Mouse (Mus musculus) gastrocnemius, adult 8-10 months (tissue): ENCODE results near the gene Wnt11. TPM values are rescaled to one million over a fixed set of nuclear protein-coding genes. Genes with fewer than 3 reads are reported as not detected.

ENCODE experiments used
- DNase-seq, 2 experiments: peaks; one replicate each; pipeline ENCODE4 v3.0.0; 2022; ENCODE audit warnings: low spot score in 2 of 2
- total RNA-seq, 4 experiments: library from RNA; stranded (reverse); gene quantifications; 2 replicates each; pipeline ENCODE4 v1.2.4; 2022

The Wnt11 gene
- total RNA-seq, result 1 to 10 TPM; 5.3 to 7.6 (median 5.9) TPM

DNA sequence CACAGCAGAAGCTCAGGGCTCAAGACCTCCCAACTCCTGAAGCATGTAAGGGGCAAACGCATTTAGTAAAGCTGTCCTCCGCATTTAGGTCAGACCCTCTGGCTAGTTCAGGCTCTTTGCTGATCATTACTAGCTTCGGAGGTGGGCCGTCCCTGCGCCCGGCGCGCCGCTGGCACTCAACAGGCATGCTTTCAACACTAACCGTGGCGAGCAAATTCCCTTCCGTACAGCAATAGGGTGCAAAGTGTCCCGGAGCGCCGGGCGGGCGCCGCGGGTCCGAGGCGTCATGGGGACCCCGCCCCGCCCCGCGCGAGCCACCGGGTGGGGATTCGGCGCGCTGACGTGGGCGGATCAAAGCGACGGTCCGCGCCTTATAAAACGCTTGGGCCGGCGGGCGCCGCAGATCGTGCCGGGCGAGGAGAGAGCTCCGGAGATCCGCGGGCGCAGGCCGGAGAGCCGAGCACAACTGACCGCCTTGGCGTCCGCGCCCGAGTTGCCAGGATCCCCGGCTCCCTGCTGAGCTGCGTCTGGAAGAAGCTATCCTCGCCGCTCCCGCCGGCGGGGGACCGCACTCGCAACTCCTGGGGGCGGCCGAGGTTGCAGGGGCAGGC is at the start of gene Wnt11:
Wnt11 (plus strand) TSS at position 402 of the 611 bp plus-strand sequence.
- peak; percentile 34 to 45 for DNase-seq

DNA sequence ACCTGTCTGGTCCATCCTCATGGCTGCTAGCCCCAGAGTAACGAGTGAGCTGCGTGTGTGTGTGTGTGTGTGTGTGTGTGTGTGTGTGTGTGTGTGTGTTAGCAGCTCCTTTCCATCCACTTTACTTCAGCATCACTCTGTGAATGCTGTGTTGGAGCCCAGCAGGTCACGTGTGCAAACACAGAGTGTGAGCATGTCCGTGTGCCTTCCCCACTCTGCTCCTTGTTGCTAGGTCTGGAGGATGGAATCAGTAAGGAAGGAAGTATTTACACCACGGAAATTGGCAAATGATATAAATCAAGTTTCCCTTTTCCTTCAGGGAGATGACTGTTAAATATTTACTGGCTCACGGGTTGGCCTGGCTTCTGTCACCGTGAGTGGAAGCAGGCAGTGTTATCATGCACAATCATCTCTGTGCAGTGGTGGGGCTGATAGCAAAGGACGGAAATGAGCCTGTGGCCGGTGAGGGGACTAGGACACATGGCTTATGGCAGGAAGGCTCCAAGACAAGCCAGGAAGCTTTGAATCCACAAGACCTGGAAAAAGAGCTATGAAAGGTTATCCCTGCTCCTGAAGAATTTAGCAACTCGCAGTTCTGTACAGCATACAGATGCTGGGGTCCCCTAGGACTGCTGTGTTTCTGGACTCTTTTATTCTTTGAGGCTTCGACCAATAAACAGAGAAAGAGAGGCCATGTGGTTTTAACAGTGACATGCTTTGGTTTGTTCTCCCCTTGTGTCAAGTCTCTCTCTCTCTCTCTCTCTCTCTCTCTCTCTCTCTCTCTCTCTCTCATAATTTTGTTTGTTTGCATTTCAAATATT is 47.9 kb upstream of the Wnt11 start:
- no peak for DNase-seq

DNA sequence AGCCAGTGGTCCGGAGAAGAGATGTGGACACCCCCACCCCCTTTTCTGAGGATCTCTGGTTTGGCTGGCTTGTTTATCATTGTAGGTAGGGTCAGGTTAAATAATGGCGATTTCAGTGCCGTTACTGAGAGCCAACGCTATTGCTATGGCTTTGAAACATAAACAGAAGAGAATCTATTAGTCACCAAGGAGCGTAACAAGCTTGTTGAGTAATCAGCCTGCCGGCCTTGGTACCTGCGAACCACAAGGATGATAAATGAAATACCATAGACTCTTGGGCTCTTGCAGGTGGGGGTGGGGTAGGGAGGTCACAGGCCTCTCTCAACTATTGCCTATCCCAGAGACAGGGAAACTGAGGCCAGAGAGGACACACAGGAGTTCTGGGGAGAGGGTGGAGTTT is 46.2 kb upstream of the Wnt11 start:
- no peak for DNase-seq

DNA sequence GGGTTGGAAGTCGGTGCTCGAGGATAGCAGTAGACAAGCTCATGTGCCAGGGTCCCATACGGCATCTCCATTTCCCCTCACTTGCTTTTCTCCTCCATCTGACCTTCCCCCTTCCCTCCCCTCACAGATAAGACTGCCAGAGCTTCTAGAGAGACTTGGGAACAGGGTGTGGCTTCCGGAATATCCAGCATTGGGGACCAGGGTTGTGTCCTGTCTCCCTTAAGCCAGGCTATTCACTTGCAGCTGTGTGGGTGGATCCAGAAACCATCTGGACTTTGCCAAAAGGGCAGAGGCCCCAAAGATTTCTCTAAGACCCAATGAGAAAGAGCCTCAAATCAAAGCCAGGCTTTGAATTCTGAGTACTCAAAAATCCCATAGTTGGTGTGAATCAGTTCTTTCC is 45.8 kb upstream of the Wnt11 start:
- peak in 1 of 2 experiments; percentile 23 for DNase-seq

DNA sequence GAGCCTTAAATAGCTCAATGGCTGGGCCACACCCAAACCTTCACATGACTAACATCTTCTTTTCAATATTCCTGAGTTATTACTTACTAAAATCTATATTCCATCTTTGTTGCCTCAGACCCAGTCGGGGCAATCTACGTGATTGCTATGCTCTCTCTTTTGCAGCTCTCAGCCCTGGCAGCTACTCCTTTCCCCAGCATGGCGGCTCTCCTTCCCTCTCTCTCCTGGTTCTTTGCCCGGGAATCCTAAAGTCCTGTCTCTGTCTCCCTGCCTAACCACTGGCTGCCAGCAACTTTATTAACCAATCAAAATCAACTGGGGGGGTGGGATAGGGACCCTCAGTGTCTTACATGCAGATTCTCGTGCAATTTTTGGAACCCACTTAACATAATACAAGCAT is 43.0 kb upstream of the Wnt11 start:
- DNase-seq, result no peak

DNA sequence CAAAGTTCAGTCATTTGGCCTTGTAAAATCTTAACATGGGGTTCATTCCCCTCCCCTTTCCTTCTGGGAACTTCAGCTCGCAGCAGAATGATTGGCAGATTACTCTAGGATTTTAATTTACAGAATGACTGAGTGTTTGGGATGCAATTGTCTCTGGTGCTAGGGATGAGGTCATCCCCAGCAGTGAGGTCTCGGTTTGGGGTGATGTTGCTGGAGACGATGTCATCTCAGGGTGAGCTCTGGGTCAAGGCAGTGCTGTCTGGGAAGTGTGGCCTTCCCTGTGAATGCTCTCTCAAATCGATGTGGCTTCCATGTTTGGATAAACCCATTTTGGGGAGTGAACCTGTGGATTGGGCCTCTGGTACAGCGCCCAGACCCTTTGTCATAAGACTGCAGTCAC is 41.1 kb upstream of the Wnt11 start:
- DNase-seq, result no peak

DNA sequence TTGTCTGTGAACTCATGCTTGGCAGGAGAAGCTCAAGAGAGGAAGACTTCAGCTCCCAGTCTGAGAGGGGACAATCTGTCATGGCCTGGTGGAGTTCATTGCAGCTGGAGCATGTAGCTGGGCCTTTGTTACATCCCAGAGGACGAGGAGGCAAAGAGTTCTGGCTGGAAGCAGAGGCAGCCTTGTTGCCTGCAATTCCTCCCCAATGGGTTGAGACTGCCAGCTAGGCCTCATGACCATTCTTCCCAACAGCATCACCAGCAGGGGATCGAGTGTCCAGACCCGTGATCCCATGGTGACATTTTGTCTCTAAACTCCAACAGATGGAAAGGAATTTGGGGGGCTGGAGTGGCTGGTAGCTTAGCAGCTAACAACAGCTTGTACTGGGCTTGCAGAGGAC is 40.5 kb upstream of the Wnt11 start:
- DNase-seq, result peak; percentile 23 to 45

DNA sequence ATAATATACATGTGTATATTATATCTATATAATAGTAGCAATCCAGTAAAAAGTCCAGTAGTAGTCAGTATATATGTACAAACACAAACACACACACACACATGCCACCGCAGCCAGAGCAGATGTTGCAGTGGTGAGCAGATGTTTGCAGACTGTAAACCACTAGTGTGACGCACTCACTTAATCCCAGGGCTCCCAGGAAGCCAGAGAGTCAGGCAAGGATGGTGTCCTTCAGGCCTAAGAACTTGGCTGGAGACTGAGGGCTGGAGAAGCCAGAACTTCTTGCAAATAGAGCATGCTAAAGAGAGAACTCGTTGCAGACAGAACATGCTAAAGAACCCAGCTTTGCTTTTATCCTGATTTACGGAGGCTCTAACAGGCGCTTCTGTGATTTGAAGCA is 39.3 kb upstream of the Wnt11 start:
- DNase-seq, result no peak

DNA sequence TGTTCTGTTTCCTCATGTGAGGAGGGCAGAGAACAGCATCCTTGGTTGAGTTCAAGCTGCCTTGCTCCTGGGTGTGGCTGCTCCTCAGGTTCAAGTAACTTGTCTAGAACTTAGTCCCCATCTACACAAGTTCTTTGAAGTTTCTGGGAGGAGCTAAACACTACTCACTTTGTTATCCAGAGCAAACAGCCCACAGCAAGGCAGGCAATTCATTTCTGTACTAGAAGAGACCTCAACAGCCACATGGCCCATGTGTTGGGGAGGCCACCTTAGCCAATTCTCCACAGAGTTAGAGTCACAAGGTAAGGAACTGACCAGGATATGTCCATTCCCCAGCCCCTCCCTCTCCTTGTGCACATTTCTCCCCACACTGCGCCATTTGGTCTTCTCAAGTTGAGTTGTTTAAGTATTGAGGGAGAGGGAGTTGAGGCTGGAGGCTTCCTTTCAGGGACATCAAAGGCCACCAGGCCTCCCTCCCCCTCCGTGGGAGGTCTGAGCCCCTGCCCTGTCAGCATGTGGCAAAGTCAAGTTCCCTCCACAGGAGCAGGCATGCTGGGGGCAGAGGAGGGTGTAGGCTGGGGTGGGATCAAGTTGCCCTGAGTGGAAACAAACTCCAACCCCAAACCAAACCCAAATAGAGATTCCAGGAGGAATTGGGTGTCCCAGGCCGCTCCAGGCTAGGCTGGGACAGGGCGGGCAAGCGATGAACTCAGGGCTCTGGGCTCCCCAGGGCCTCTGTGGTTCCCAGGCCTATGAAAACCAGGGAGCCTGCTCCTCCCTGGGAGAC is 37.4 kb upstream of the Wnt11 start:
- no peak for DNase-seq

DNA sequence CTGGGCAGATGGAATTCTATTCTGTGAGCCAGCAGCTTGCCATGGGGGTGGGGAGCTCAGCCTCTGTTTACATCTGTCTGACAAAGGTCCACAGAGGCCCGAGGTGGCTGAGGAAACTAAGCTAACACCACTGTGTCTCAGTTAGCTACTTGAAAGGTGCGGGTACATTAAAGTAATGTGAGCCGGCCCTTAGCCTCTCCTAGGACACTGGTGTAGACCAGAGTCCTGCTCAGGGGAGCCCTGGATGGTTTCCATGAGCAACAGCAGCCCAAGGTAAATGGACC is 36.8 kb upstream of the Wnt11 start:
- no peak for DNase-seq

DNA sequence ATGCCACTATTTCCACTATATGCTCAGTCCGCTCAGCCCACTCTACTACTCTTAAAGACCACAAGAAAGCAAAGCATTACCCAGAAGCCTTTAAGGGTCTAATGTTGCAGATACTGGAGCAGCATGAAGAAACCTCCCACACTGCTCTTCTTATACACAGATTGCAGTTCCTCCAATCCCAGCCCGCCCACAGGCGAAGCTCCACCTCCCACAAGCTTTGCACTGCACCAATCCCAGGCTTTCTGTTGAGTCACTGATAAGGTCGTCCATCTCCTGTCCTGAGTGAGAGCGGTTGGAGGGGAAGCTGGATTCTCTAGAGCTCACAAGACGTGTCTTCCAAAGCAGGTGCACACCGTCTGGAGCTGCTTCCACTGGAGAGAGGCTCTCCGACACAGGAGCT is 34.5 kb upstream of the Wnt11 start:
- DNase-seq, result no peak

DNA sequence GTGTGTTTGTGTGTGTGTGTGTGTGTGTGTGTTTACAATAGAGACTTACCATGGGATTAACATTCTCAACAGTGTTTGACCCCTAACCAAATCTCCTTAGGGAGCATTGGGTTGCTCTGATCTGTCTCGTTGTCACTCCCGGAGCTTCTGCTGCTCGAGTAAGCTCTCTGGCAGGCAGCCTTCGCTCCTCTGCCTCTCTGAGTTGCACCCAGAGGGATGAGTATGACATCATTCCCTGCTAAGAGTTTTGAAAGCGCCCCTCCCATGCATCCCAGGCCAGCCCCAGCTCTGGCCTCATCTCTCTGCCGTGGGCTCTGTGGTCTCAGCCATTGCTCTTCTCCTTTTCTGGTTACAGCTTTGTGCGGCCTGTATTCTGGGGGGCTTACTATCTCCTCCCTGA is 33.8 kb upstream of the Wnt11 start:
- DNase-seq, result peak; percentile 49 to 64

DNA sequence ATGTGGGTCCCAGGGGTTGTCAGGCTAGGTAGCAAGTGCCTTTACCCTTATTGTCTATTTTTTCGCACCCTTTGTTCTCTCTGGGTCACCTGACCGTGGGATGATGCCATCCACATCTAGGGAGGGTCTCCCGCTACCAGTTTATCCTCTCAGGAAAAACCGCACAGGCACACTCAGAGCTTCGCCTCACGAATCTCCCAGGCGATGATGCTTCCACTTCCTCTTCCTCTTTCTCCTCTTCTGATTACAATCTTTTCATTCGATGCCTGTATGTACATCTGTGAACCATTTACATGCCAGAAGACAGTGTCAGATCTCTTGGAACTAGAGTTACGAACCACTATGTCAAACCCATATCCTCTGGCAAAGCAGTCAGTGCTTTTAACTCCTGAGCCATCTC is 31.7 kb upstream of the Wnt11 start:
- no peak for DNase-seq

DNA sequence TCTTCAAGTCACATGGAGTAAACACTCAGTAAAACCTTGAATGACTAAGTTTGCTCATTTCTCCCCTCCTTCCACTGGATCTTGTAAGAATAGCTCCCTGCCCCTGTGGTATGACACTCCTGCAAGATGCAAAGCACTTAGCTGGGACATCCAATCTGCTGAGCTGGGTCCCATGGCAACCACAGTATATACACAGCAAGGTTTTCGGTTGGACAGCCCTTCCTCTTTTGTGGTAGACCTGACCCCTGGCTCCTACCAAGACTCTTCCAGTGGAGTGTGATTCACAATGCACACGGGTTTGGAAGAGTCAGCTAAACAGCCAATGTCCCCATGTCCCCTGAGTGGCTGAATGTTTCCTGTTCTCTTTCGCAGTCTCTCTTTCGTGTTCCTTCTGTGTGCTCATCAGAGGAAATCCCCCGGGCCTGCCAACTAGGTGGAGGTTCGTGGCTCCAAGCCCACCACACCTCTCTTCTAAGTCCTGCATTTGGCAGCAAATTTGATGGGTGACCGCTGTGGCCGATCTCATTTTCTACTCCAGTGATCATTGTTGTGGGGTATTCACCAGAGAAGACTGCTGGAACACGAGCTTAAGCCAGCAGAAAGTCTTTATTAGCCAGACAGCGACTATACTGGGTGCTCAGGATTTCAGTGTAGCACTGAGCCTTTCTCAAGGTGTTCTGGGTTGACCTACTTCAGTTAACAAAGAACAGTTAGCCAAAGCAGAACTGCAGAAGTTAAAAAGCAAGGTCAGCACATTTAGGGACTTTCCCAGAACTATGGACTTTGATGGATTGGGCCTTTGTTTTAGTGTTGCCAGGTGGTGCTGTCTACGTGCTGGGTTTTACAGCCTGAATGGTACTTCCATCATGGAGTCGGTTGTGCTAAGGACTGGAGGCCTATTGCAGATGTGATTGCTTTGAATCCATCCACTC is 29.8 kb upstream of the Wnt11 start:
- no peak for DNase-seq

DNA sequence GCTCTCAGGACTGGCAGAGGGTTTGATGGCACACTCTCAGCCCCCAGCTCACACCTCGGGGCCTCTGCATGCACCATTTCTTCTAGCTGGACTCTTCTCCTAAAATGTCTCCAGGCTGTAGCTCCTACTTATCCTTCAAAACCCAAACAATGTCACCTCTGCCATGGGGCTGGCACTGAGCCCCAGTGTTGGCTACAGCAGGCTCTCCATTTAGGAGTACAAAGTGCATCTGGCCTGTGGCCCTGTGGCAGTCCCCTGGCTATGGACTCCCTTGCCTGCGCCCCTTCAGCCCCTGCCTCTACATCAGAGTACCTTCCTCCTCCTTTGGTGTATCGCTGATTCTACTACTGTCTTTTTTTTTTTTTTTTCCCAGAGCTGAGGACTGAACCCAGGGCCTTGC is 28.0 kb upstream of the Wnt11 start:
- no peak for DNase-seq

DNA sequence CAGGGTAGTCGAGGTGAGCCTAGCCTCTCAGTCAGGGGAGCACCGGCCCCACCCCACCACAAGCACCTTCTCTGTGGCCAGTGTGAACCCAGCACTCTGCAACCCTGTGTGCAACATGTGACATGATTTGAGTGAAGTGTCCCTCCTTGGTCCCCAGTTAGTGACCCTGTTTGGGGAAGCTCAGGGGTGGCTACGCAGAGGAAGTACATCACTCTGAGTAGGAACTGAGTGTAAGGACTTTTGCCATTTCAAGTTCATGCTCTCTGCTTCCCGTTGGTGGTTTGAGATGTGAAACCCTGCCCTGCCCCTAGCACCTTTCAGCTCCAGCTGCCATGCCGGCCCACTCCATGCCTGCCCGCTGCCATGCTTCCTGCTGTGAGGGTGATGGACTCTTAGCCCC is 25.5 kb upstream of the Wnt11 start:
- no peak for DNase-seq

DNA sequence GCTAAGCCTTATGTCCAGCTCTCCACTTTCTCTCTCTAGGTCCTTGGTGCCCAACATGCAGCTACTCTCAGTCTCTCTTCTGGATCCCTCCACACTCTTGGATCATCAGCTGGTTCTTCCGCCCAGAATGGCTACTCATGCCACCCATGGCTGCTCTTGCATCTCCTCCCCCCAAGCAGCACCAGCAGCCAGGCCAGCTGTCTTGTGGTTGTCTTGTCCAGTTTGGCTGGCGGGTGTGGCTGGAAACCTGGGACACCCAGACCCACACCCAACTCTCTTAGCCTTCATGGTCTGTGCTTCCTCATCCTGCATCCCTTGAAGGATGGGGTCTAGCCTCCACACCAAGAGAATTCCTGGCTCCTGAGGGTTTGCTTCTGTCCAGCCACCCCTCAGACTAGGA is 24.3 kb upstream of the Wnt11 start:
- DNase-seq, result no peak

DNA sequence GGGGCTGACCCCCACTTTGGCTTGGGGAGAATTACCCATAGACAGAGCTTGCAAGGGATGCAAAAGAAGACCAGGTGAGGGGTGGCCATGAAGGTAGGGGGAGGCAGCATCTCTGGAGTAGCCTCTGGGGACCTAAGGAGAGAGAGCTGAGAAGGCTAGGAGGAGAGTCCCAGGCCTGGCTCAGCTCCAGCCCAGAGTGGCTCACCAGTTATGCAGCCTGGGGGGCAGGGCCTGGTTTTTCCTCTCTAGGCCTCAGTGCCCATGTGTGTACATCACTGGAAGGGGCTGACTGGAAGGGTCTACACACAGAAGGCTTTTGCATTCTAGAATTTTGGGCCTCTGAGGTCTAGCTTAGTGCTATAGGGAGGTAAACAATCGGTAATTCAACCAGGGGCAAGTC is 14.4 kb upstream of the Wnt11 start:
- DNase-seq, result no peak

DNA sequence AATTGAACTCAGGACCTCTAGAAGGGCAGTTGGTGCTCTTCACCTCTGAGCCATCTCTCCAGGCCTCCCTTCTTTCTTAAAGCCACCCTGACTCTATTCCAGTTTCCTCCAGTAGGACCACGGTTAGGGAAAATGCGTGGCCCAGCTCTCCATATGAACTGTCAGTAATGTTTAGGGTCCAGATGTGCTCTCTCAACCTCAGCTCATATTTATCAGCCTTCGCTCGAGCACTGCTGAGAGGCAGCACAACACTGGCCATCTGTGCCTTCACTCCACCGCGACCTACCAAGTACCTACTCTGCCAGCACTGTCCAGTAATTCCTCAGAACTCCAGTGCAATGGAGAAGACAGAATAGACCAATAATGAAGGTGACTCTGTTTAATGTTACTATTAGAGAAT is 12.0 kb upstream of the Wnt11 start:
- no peak for DNase-seq

DNA sequence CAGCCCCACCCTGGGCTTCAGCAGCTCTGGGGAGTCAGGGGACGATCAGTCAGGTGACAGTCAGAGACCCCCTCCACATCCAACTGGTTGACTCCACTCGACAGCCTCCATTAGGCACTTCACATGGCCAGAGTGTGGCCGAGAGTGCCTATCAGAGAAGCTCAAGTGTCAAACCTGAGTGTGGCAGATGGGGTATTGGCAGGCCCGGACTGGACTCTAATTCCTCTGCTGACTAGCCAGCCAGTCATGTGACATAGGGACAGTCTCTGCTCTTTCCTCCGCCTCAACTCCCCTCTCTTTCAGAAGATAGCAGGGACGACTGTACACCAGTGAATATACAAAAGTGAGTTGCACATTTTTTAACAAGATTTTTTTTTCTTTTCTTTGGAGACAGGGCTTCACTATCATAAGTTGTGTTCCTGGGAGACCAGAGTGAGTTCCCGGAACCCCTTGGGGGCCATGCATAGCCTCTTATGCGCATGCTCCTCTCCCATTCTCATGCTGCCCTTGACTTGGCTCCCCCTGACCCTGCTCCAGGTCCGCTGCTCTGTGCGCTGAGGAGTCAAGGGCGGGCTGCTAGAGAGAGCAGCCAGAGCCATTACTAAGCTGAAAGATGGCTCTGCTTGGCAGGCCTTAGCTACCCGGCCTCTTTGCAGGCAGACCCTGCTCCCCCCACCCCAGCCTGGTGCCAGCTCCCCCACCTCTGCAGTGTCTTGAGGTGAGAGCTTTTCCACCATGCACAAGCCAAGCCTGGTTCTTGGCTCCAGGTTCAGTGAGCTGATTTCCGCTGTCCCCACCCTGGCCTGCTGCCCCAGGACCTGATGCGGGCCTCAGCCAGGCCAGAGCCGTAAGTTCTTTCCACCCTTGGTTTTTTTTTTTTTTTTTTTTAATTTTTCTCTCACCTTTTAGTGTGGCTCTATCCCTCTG is 10.8 kb upstream of the Wnt11 start:
- DNase-seq, result no peak
